Mouse (Mus musculus) ovary, postnatal 36 days (tissue): ENCODE measurements around the gene Foxr1.

Experiments
- DNase-seq: peaks from one replicate; pipeline ENCODE4 v3.0.0; 2022; ENCODE audit warnings: low spot score, mixed read lengths

The Foxr1 gene

GRCm38 (mm10) chr9:44440961-44441360, at the start of gene Foxr1:
Gene Foxr1, minus strand, starts transcription at chr9:44441136.
- DNase-seq: no peak

GRCm38 (mm10) chr9:44490086-44490967, 49.4 kb upstream of the Foxr1 start:
- DNase-seq: peak; percentile 38

GRCm38 (mm10) chr9:44489651-44490085, 48.7 kb upstream of the Foxr1 start:
- DNase-seq: no peak

GRCm38 (mm10) chr9:44488855-44489381, 48.0 kb upstream of the Foxr1 start:
- DNase-seq: peak; percentile 76

- DNase-seq: peak; percentile 55
Observed at GRCm38 (mm10) chr9:44488416-44488815, 47.5 kb upstream of the Foxr1 start.

- peak; percentile 87 for DNase-seq
Observed at GRCm38 (mm10) chr9:44487441-44487840, 46.5 kb upstream of the Foxr1 start.

GRCm38 (mm10) chr9:44486741-44487421, 45.9 kb upstream of the Foxr1 start:
- DNase-seq: peak; percentile 56

DNA sequence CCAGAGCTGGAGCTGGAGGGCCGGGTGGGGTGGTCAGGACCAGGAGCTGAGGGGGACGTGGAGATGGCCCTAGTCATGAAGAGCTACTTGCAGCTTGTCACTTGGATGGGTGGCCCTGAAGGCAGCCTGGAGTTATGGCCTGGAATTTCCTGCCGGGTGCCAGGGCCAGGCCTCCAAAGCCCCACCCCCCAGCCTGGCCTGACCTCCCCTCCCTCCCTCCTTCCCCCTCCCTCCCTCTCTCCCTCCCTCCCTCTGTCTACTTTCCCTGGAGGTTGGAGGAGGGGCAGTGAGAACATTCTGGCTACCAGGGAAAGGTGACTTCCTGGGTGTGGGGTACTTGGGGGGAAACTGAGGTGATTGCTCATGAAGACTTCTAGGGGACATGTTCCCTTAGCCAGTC, 45.4 kb upstream of the Foxr1 start:
- DNase-seq: peak; percentile 66

GRCm38 (mm10) chr9:44485516-44486161, 44.7 kb upstream of the Foxr1 start:
- peak; percentile 47 for DNase-seq

- no peak for DNase-seq
Observed at GRCm38 (mm10) chr9:44485105-44485515, 44.2 kb upstream of the Foxr1 start.

- DNase-seq: no peak
Observed at GRCm38 (mm10) chr9:44484311-44485104, 43.6 kb upstream of the Foxr1 start.

- DNase-seq: peak; percentile 67
Observed at GRCm38 (mm10) chr9:44483510-44484044, 42.6 kb upstream of the Foxr1 start.

GRCm38 (mm10) chr9:44483041-44483509, 42.1 kb upstream of the Foxr1 start:
- no peak for DNase-seq

DNA sequence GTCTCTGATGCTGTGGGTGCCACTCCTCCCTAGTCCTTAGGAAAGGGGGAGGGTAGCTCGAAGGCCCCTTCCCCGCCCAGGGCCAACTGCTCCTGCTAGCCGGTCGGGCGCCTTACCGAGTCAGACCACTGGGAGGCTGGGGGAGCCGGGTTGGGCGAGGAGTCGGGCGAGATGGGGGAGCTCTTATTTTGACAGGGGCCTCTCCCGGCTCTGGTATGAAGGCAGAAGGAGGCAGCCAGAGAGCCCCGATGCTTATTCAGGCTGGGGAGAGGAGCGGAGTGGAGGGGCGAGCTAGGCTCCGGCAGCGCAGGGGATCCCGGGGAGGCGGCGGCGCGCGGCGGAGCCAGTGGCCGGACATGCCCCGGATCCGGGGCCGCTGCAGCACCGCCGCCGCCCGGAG, 41.6 kb upstream of the Foxr1 start, which contains the start of gene Bcl9l:
Bcl9l (plus strand) TSS at position 274 of the 400 bp plus-strand sequence.
- DNase-seq: peak; percentile 93

DNA sequence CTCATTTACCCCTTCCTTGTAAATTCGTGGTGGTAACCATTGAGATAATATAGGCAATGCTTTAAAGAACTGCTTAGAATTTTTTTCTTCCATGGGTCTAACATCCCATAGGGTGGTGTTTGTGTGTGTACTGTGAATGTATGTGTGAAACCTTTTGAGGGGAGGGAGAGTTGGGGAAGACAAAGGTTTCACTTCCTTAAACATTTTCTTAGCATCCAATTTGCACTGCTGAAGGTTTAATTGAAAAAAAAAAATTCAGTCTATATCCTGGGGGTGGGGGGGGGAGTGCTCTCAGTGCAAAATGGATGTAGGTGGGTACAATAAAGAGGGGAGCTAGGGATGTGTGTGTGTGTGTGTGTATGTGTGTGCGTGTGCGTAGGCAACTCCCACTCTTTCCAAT, 41.2 kb upstream of the Foxr1 start:
- no peak for DNase-seq

DNA sequence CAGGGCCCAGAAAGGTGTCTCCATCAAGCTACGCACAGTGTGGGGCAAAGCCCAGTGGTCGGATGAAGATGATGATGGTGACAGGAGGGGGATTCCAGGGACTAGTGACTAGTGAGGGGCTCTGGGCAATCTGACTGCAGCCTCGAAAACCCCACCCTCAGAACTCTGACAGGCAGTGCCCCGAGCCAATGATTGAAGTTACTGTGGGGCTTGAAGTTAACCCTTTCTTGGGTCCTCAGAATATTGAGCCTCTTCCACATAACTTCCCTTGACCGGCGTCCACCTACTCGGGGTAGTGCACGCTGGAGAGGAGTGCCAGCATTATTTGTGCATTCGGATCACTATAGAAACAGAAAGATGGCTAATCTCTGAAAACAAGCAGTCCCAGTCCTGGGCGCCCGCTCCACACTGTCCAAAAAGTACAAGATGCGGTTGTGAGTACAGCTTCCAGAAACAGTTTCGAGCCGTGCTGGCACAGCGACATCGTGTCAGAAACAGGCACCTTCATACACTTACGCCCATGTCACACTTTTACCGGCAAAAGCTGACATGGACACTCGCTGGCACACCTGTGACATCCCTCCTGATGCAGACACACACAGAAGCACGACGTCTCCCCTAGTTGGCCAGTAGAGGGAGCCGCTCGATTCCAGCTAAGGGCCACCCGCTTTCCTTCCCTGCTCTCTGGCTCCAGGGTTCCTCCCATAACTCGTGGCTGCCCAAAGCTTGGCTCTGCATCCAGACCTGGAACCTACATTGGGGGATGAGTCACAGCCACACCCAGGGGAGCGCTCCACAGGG, 38.9 kb upstream of the Foxr1 start:
- DNase-seq: peak; percentile 82

DNA sequence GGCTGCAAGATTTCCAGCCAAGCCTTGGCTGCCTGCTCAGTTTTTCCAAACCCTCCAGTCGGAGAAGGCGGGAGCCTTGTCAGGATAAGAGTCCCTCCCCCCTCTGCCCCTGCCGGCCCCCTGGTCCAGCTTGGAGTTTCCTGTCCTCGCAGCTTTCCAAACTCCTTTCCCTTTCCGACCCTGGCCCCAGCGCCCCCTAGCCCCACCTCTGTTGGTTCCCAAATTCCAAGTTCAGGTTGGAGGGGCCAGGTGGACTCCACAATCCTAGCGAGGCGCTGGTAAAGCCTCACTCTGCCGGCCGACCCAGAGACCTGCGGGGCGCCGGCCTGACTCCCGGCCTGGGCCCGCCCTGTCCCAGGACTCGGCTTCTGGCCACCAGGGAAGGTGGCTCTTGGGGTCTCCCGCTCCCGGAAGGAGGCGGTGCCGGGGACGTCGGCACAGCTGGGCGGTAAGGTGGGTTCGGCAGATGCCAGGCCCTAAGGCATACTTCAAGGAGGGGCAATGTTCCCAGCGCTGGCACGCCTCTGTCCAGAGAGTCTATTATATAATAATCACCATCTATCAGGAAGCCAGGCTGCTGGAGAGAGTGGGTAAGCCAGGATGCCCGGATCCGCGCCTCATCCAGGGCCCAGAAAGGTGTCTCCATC, 38.1 kb upstream of the Foxr1 start:
- DNase-seq: peak; percentile 79

DNA sequence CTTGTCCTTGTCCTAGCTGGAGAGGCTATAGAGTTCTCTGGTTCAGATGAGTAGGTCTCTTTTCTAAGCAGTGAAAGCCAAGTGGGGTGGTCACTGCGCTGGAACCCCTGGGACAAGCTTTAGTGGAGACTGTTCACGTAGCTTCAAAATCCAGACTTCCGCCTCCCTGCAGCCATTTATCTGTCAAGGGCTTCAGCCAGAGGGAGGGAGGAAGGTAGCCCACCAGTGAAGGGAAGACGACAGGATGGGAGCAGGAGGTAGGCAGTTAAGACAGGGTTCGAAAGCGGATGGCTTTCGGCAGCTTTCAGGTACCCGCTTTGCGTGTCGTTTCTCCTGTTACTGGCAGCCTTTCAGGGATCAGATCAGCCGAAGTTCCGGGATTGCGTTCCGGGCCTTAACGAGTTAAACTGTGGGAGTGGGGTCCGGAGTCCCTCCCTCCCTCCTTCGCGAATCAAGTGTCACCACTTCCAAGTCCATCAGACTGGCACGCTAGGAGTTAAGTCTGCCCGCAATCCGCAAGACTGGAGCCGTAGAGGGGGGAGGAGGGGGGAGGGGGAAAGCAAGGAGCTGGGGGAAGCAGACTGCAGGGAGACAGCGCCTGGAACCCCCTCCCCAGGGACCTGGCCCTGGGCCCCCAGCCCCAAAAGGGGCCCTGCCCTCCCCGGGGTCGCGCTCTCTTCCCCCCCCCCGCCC, 37.4 kb upstream of the Foxr1 start:
- peak; percentile 63 for DNase-seq
